Mouse (Mus musculus) thymus, adult 2 months (tissue): ENCODE measurements at regions not wholly inside any gene's neighbourhood (a gene's known extent, or its start where the extent isn't known, plus 50 kb on each side); places are given as distances from the start of the nearest gene placed in this dataset.

ENCODE experiments used
- DNase-seq: peaks from one replicate; pipeline ENCODE4 v3.0.0; 2021
- H3K27ac ChIP-seq: fragments of 200-500 bp; 2 replicates; pipeline ENCODE4 v1.5.1; 2012; ENCODE audit warnings: low read length, control low read depth; ENCODE audit not compliant: control insufficient read depth, insufficient read depth
- H3K27me3 ChIP-seq: fragments of 200-500 bp; 2 replicates; pipeline ENCODE4 v1.6.1; 2012; ENCODE audit warnings: mild to moderate bottlenecking, low read length, moderate library complexity, mixed read lengths; ENCODE audit not compliant: control insufficient read depth, insufficient read depth
- H3K36me3 ChIP-seq: fragments of 200-500 bp; 2 replicates; pipeline ENCODE4 v1.6.1; 2012; ENCODE audit warnings: mild to moderate bottlenecking, low read length, moderate library complexity; ENCODE audit not compliant: control insufficient read depth, insufficient read depth
- H3K4me1 ChIP-seq: fragments of 200-500 bp; replicated peaks from 2 replicates; pipeline ENCODE4 v1.6.1; 2012; ENCODE audit warnings: low read length; ENCODE audit not compliant: control insufficient read depth, insufficient read depth
- H3K4me3 ChIP-seq: fragments of 200-500 bp; 2 replicates; pipeline ENCODE4 v1.5.1; 2012; ENCODE audit warnings: mild to moderate bottlenecking, low read length, control low read depth, moderate library complexity; ENCODE audit not compliant: control insufficient read depth, insufficient read depth
- CTCF ChIP-seq: fragments of 200-500 bp; IDR thresholded peaks from 2 replicates; pipeline ENCODE4 v1.5.1; 2012; ENCODE audit warnings: mild to moderate bottlenecking, control low read depth, low read length, moderate library complexity, borderline replicate concordance; ENCODE audit not compliant: control insufficient read depth, poor library complexity, insufficient read depth; ENCODE audit errors: extremely low read depth
- POLR2A ChIP-seq: fragments of 200-500 bp; IDR thresholded peaks from 2 replicates; pipeline ENCODE4 v1.6.1; 2012; ENCODE audit warnings: mild to moderate bottlenecking, low read length, control low read depth, moderate library complexity; ENCODE audit not compliant: control insufficient read depth, poor library complexity, insufficient read depth; ENCODE audit errors: extremely low read depth
- WGBS: fragments of 180-500 bp; shearing (Covaris S2); methylation state at CpG from one replicate; pipeline ENCODE4 v1.1.7; 2018; 5-methylcytosine and 5-hydroxymethylcytosine counted together

- Histone ChIP-seq H3K36me3 (no peaks in the 10 kb centered on the region), H3K27me3 (no peaks in the 10 kb centered on the region), H3K4me1 (no peaks in the 10 kb centered on the region), H3K27ac (no peak overlapping the region), H3K4me3 (no peak overlapping the region)
- TF ChIP-seq CTCF = no peak
- TF ChIP-seq POLR2A = no peak
- DNase-seq = no peak
- WGBS = 75% methylated on average over 3 of the region's 3 CpGs
Measured at GRCm38 (mm10) chr1:63854794-63855193, 85.7 kb upstream of the 4933402D24Rik start.

GRCm38 (mm10) chr1:63851476-63852094 is 82.5 kb upstream of the 4933402D24Rik start:
- no peak for DNase-seq
- H3K4me1 ChIP-seq = no peaks in the 10 kb centered on the region
- TF ChIP-seq CTCF (no peak), POLR2A (no peak)
- H3K27ac ChIP-seq = no peak overlapping the region
- H3K27me3 ChIP-seq = no peaks in the 10 kb centered on the region
- no peak overlapping the region for H3K4me3 ChIP-seq
- no peaks in the 10 kb centered on the region for H3K36me3 ChIP-seq
- 97% methylated on average over 4 of the region's 4 CpGs for WGBS

GRCm38 (mm10) chr1:63850262-63850661 is 81.2 kb upstream of the 4933402D24Rik start:
- WGBS = 95% methylated on average over 3 of the region's 3 CpGs
- Histone ChIP-seq H3K27me3 (no peaks in the 10 kb centered on the region), H3K27ac (no peak overlapping the region), H3K36me3 (no peaks in the 10 kb centered on the region), H3K4me3 (no peak overlapping the region), H3K4me1 (no peaks in the 10 kb centered on the region)
- TF ChIP-seq CTCF (no peak), POLR2A (no peak)
- no peak for DNase-seq

GRCm38 (mm10) chr1:63828174-63828844 is 59.2 kb upstream of the 4933402D24Rik start:
- TF ChIP-seq CTCF (no peak), POLR2A (no peak)
- no peaks in the 10 kb centered on the region for H3K36me3 ChIP-seq
- no peak for DNase-seq
- WGBS = 94% methylated on average over 5 of the region's 5 CpGs
- no peaks in the 10 kb centered on the region for H3K27me3 ChIP-seq
- no peaks in the 10 kb centered on the region for H3K4me1 ChIP-seq
- no peak overlapping the region for H3K27ac ChIP-seq
- H3K4me3 ChIP-seq = no peak overlapping the region

- DNase-seq = no peak
- Histone ChIP-seq H3K27me3 (no peaks in the 10 kb centered on the region), H3K36me3 (no peaks in the 10 kb centered on the region), H3K27ac (no peak overlapping the region), H3K4me3 (no peak overlapping the region), H3K4me1 (no peaks in the 10 kb centered on the region)
- TF ChIP-seq CTCF = no peak
- TF ChIP-seq POLR2A = no peak
- 74% methylated on average over 4 of the region's 4 CpGs for WGBS
Measured at GRCm38 (mm10) chr1:63820614-63821270, 51.7 kb upstream of the 4933402D24Rik start.

GRCm38 (mm10) chr1:63819536-63820254 is 50.6 kb upstream of the 4933402D24Rik start:
- H3K27ac ChIP-seq = no peak overlapping the region
- DNase-seq = no peak
- 89% methylated on average over 11 of the region's 11 CpGs for WGBS

More at GRCm38 (mm10) chr1:63819536-63820254, 50.6 kb upstream of the 4933402D24Rik start:
- Histone ChIP-seq H3K36me3 (no peaks in the 10 kb centered on the region), H3K4me1 (no peaks in the 10 kb centered on the region), H3K27me3 (no peaks in the 10 kb centered on the region), H3K4me3 (no peak overlapping the region)
- TF ChIP-seq POLR2A (no peak), CTCF (no peak)
